Mouse (Mus musculus): Measurements from ENCODE around the gene Tnfrsf25. TPM values are rescaled to one million over a fixed set of nuclear protein-coding genes. Genes with fewer than 3 reads are reported as not detected.

Gene Tnfrsf25
- polyA plus RNA-seq, 1 experiment from 2014 or later = 1.9 TPM

DNA sequence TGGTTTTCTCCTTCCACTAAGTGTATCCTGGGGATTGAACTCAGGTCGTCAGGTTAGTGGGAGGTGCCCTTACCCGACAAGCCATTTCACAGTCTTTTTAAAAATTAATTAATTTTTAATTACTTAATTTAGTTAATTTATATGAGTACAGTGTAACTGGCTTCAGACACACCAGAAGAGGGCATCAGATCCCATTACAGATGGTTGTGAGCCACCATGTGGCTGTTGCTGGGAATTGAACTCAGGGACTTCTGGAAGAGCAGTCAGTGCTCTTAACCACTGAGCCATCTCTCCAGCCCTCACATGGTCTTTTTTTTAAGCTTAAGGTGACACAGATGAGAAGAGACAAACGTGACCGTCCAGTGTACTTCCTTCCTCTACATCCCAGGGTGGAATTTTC is 39.3 kb downstream of the Tnfrsf25 start:
- Histone ChIP-seq H3K27ac (no peak overlapping the region), H3K9me3 (no peaks in the 10 kb centered on the region), H3K4me1 (peaks cover 32% of the 10 kb centered on the region), H3K36me3 (no peaks in the 10 kb centered on the region), H3K4me3 (no peak overlapping the region), H3K27me3 (peaks cover 96% of the 10 kb centered on the region), H3K9ac (no peak overlapping the region), H3K4me2 (replicated peaks) (no peak overlapping the region)
- 68% methylated on average over 4 of the region's 4 CpGs for WGBS
- no peak for ATAC-seq (ENCODE audit: low FRiP score, low read depth)

DNA sequence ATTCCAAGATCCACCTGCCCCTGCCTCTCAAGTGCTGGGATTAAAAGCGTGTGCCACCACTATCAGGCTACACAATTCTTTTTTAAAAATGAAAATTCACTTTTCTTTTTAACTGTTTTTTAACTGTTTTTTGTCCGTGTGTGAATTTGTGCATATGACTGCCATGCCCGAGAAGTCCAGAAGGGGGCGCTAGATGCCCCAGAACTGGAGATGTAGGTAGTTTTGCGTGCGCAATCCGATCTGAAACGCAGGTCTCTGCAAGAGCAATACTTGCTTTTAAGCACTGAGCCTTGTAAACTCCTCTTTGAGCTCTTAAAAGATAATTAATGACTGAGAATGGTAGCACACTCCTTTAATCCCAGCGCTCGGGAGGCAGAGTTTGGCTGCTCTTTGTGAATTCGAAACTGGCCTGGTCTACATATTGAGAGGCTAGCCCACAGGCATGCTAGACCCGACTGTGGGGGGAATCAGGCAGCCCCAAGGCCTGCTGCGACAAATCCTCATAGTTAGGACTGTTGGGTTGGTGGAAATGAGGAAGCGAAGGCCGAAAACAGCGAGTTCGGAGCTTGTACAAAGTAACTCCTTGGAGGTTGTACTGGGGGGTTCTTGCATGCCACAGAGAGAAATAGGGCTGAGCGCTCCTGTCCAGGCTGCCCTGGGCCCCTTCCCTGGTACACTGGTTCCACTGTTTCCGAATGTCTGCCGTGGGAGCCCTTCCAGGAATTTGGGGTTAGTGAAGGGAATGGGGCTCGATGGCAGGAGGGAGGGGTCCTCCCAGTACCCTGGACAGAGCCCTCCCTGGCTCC is 42.2 kb downstream of the Tnfrsf25 start:
- Histone ChIP-seq H3K27me3 (peaks cover 96% of the 10 kb centered on the region), H3K4me1 (peaks cover 21% of the 10 kb centered on the region), H3K4me3 (peak overlapping the region; percentile 27), H3K27ac (no peak overlapping the region), H3K9ac (no peak overlapping the region), H3K4me2 (replicated peaks) (peak overlapping the region; percentile 55), H3K36me3 (no peaks in the 10 kb centered on the region), H3K9me3 (no peaks in the 10 kb centered on the region)
- 15% methylated on average over 21 of the region's 21 CpGs for WGBS
- ATAC-seq (ENCODE audit: low FRiP score, low read depth) = no peak

DNA sequence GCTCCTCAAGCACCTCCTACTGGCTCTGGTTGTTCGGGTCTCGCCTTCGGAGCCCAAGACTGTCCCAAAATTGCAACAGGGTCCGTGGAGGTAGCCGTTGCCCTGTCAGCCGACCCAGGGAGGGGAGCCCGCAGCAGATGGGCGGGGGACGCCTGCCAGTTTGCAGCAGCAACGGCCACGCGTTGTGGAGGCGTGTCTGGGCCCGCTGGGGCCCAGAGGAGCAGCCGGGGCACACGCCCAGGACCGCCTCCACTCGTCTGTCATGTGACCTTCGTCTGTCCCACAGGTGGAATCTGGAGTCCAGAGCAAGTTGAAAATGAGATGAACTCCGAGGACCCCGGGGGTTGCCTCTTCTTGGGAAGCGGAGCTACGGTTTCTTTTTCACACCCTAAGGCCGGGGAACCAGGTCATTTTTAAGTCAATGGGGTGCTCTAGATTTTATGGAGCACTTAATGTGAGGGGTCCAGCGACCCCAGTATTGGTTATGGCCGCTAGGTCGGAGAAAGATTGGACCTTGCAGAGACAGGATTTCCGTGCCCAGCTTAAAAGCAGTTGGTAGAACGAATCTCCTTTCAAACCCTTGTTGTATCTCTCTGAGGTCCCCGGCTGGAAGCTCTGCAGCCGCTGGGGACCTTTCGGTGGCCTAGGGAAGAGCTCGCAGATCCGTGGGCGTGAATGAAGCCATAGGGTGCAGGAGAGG is 43.0 kb downstream of the Tnfrsf25 start, which contains the start of gene Hes2:
Hes2 (plus strand) TSS at position 283 of the 700 bp plus-strand sequence.
- WGBS = 4% methylated on average over 35 of the region's 35 CpGs
- H3K27ac ChIP-seq = no peak within 1 kb of the TSS
- H3K36me3 ChIP-seq = no peaks in the 10 kb centered on the region
- peak within 1 kb of the TSS; percentile 55 for H3K4me2 ChIP-seq (replicated peaks)
- no peak within 1 kb of the TSS for H3K9ac ChIP-seq
- peaks cover 92% of the 10 kb centered on the region for H3K27me3 ChIP-seq
- peaks cover 18% of the 10 kb centered on the region for H3K4me1 ChIP-seq
- ATAC-seq (ENCODE audit: low FRiP score, low read depth) = no peak
- peak within 1 kb of the TSS; percentile 27 for H3K4me3 ChIP-seq
- no peaks in the 10 kb centered on the region for H3K9me3 ChIP-seq

DNA sequence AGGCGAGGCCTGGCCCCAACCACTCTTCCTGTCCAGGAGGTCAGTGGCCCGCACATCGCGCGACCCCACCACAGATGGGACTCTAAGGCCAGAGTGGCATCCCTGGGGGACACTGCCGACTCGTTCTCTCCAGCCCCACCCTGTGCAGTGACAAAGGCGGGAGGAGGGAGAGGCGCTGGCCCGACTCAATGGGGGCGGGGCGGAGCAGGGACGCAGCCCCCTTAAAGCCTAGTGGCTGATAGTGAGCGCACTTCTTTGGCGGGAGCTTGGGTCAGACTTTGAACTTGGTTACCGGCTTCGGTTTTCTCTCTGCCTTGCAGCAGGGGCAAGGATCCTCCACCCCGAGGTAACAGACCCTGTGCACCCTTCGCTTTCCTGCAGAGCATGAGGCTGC is 43.5 kb downstream of the Tnfrsf25 start:
- Histone ChIP-seq H3K4me1 (peaks cover 15% of the 10 kb centered on the region), H3K4me2 (replicated peaks) (0 out of 2 replicates have a peak overlapping the region, but pooled peaks have one; percentile 55), H3K9me3 (no peaks in the 10 kb centered on the region), H3K36me3 (no peaks in the 10 kb centered on the region), H3K27me3 (peaks cover 91% of the 10 kb centered on the region), H3K9ac (no peak overlapping the region), H3K4me3 (0 out of 2 replicates have a peak overlapping the region, but pooled peaks have one; percentile 27), H3K27ac (no peak overlapping the region)
- 2% methylated on average over 19 of the region's 19 CpGs for WGBS
- ATAC-seq (ENCODE audit: low FRiP score, low read depth) = no peak

DNA sequence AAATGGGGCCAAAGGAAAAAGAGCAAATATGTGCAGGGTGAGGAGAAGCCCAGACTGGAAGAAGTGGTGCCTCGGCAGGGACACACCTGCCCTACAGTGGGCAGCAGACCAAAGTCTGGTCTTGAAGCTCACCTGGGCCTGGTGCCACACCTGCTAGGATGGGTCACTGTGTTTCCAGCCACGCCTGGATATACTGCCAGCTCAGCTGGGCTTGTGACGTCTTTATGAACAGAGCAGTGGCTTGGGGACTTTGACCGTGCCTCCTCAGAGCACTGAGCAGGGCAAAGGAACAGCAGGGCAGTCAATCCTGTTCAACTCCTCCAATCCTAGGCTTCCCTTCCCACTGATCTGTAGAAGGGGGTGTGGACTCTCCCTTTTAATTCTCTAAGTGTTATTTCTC is 45.0 kb downstream of the Tnfrsf25 start:
- peaks cover 79% of the 10 kb centered on the region for H3K27me3 ChIP-seq
- ATAC-seq (ENCODE audit: low FRiP score, low read depth) = no peak
- peaks cover 15% of the 10 kb centered on the region for H3K4me1 ChIP-seq
- no peak overlapping the region for H3K4me2 ChIP-seq (replicated peaks)
- H3K27ac ChIP-seq = no peak overlapping the region
- H3K36me3 ChIP-seq = no peaks in the 10 kb centered on the region
- H3K4me3 ChIP-seq = no peak overlapping the region
- 35% methylated on average over 4 of the region's 4 CpGs for WGBS
- H3K9me3 ChIP-seq = no peaks in the 10 kb centered on the region
- no peak overlapping the region for H3K9ac ChIP-seq

DNA sequence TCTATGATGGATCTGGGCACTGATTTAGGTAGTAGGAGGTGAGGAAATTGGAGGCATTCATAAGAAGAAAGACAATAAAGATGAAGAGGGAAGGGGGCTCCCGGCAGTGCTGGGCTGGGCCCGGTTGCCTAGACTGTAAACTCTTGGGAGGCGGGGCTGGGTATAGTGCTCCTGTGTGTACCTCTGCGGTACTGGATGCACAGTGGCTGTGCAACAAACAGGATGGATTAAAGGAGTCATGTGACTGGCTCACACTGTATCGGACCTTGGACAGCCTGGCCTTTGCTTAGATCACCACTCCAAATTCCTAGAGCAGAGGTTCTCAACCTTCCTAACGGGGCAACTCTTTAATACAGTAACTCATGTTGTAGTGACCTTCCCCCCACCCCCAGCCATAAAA is 45.9 kb downstream of the Tnfrsf25 start:
- Histone ChIP-seq H3K4me3 (no peak overlapping the region), H3K9me3 (no peaks in the 10 kb centered on the region), H3K36me3 (no peaks in the 10 kb centered on the region), H3K4me1 (peaks cover 15% of the 10 kb centered on the region), H3K27me3 (peaks cover 77% of the 10 kb centered on the region), H3K9ac (no peak overlapping the region), H3K4me2 (replicated peaks) (no peak overlapping the region), H3K27ac (no peak overlapping the region)
- no peak for ATAC-seq (ENCODE audit: low FRiP score, low read depth)
- WGBS = 65% methylated on average over 6 of the region's 6 CpGs

DNA sequence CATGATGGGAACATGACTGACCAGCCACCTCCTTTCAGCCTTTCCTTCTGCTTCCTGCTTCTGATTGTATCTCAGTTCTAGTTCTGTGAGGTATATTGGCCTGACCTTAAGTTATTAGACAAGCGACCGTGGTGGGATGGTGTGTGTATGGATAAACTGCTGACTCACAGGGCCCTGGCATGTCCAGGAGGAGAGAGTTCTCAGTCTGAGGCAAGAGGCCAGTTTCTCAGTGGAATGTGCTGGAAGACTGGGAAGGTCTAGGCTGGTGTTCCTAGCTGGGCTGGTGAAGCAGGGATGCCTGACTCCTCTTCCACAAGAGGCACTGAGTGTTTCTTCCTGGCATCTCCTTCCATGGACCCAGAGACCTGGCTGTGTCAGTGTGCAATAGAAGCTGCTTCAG is 47.0 kb downstream of the Tnfrsf25 start:
- H3K4me1 ChIP-seq = peaks cover 15% of the 10 kb centered on the region
- H3K27ac ChIP-seq = no peak overlapping the region
- H3K4me3 ChIP-seq = no peak overlapping the region
- no peak for ATAC-seq (ENCODE audit: low FRiP score, low read depth)
- no peak overlapping the region for H3K9ac ChIP-seq
- WGBS = 89% methylated on average over 2 of the region's 2 CpGs
- H3K4me2 ChIP-seq (replicated peaks) = no peak overlapping the region
- no peaks in the 10 kb centered on the region for H3K36me3 ChIP-seq
- H3K9me3 ChIP-seq = no peaks in the 10 kb centered on the region
- peaks cover 66% of the 10 kb centered on the region for H3K27me3 ChIP-seq

DNA sequence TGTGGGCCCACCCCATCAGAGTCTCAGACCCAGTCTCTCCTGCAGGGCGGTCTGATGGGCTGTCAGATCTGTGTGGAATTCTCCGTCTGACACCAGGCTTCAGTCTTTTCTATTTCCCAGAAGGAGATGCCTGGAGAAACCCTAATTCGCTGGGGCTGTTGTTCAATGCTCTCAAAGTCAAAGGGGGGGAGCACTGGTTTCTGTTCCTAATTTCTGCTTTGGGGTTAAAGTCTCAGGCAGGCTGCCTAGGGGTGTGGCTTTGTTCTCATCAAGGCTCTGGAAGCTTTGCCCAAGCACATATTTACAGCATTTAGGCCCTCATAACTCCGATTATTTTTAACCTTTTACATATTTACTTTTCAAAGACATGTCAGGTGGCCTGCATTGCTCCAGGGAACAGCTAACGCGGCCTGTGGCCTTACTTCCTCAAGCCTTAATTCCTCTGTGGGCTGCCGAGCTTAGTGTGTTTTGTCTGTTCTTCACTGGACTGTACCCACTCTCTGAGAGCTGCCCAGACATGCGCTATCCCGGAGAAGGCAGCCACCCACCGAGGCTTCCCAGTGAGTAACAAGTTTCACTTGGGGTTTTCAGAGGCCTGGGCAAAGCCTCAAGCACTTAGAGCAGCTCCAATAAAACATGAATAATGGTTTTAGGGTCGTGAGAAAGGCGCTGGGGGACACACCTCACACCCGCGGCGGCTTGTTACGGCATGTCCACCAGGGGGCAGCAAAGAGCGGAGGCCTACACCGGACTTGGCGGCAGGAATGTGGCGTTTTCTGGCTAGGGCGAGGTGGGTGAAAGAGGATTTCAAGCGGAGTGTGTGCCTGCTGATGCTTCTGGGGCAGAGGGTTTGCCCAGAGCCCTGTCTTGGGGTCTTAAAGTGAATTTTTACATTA is 49.5 kb downstream of the Tnfrsf25 start:
- Histone ChIP-seq H3K4me1 (no peaks in the 10 kb centered on the region; the same call in 1 of the 2 replicates), H3K9me3 (no peaks in the 10 kb centered on the region), H3K4me3 (no peak overlapping the region), H3K27me3 (peaks cover 50% of the 10 kb centered on the region), H3K36me3 (no peaks in the 10 kb centered on the region), H3K4me2 (replicated peaks) (peak overlapping the region; percentile 30), H3K27ac (no peak overlapping the region), H3K9ac (no peak overlapping the region)
- no peak; the same call in 1 of the 2 replicates for ATAC-seq (ENCODE audit: low FRiP score, low read depth)
- 15% methylated on average over 22 of the region's 22 CpGs for WGBS

DNA sequence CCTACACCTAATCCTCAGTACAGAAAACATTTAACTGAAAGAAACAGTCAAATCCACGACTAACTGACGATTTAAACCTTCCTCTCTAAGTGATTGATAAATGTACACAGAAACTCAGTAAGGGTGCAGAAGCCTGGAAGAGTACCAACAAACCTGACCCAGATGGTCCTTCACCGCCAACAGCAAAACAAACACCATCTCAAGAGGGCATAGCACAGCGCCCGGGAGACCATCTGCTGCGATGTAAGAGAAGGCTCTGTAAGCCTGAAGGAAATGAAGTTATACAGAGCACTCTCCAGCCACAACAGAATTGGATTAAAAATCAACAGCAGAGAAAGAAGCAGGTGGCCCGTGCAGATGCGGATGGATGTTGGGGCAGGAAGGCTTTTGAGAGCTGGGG is 52.3 kb downstream of the Tnfrsf25 start:
- no peak for ATAC-seq (ENCODE audit: low FRiP score, low read depth)
- peaks cover 22% of the 10 kb centered on the region for H3K27me3 ChIP-seq
- no peaks in the 10 kb centered on the region for H3K36me3 ChIP-seq
- no peak overlapping the region for H3K4me2 ChIP-seq (replicated peaks)
- peaks cover 4% of the 10 kb centered on the region for H3K9me3 ChIP-seq
- H3K9ac ChIP-seq = no peak overlapping the region
- no peak overlapping the region for H3K27ac ChIP-seq
- no peaks in the 10 kb centered on the region; the same call in 1 of the 2 replicates for H3K4me1 ChIP-seq
- H3K4me3 ChIP-seq = no peak overlapping the region
- 68% methylated on average over 8 of the region's 8 CpGs for WGBS

DNA sequence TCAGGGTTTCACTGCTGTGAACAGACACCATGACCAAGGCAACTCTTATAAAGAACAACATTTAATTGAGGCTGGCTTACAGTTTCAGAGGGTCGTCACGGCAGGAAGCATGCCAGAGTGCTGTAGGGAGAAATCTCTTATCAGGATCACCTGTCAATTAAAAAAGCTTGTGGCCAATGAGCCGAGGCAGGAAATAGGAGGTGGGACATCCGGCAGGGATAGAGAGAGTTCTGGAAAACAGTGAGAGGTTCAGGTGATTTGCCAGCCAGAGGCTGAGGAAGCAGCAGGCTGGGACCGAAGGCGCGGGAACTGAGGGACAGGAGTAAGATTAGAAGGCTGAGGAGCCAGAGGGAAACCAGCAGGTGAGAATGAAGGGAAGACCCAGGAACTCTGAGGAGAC is 53.4 kb downstream of the Tnfrsf25 start:
- ATAC-seq (ENCODE audit: low FRiP score, low read depth) = no peak
- Histone ChIP-seq H3K27me3 (peaks cover 19% of the 10 kb centered on the region; the same call in 1 of the 2 replicates), H3K9ac (no peak overlapping the region), H3K4me2 (replicated peaks) (no peak overlapping the region), H3K27ac (no peak overlapping the region), H3K4me3 (no peak overlapping the region), H3K36me3 (no peaks in the 10 kb centered on the region), H3K9me3 (peaks cover 4% of the 10 kb centered on the region), H3K4me1 (no peaks in the 10 kb centered on the region; the same call in 1 of the 2 replicates)
- 75% methylated on average over 7 of the region's 7 CpGs for WGBS
